Mouse (Mus musculus): ENCODE data around the gene Il6. TPM values are rescaled to one million over a fixed set of nuclear protein-coding genes. Genes with fewer than 3 reads are reported as not detected.

Il6 gene
- not detected for polyA plus RNA-seq (2014; fragmentation: Illumina TruSeq; extraction: RNeasy Lipid Tissue Mini Kit (QIAGEN cat#74804); ENCODE audit: low read depth, low replicate concordance)

DNA sequence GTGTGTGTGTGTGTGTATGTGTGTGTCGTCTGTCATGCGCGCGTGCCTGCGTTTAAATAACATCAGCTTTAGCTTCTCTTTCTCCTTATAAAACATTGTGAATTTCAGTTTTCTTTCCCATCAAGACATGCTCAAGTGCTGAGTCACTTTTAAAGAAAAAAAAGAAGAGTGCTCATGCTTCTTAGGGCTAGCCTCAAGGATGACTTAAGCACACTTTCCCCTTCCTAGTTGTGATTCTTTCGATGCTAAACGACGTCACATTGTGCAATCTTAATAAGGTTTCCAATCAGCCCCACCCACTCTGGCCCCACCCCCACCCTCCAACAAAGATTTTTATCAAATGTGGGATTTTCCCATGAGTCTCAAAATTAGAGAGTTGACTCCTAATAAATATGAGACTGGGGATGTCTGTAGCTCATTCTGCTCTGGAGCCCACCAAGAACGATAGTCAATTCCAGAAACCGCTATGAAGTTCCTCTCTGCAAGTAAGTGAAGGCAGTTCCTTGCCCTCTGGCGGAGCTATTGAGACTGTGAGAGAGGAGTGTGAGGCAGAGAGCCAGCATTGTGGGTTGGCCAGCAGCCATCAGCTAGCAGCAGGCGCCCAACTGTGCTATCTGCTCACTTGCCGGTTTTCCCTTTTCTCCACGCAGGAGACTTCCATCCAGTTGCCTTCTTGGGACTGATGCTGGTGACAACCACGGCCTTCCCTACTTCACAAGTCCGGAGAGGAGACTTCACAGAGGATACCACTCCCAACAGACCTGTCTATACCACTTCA lies at the start of gene Il6:
Gene Il6, plus strand, starts transcription at position 389 of the 778 bp plus-strand sequence.

Other genes with a start within 250 kb of the Il6 start
- 34.7 TPM for gene Tyms, start 60.5 kb downstream of the Il6 start, polyA plus RNA-seq (2014; fragmentation: Illumina TruSeq; extraction: RNeasy Lipid Tissue Mini Kit (QIAGEN cat#74804); ENCODE audit: low read depth, low replicate concordance)
- gene Garem2, start 92.0 kb downstream of the Il6 start, polyA plus RNA-seq (2014; fragmentation: Illumina TruSeq; extraction: RNeasy Lipid Tissue Mini Kit (QIAGEN cat#74804); ENCODE audit: low read depth, low replicate concordance), result not detected
- not detected for gene 3110082J24Rik, start 93.0 kb downstream of the Il6 start, polyA plus RNA-seq (2014; fragmentation: Illumina TruSeq; extraction: RNeasy Lipid Tissue Mini Kit (QIAGEN cat#74804); ENCODE audit: low read depth, low replicate concordance)
- 314 TPM for gene Hadha, start 142.0 kb downstream of the Il6 start, polyA plus RNA-seq (2014; fragmentation: Illumina TruSeq; extraction: RNeasy Lipid Tissue Mini Kit (QIAGEN cat#74804); ENCODE audit: low read depth, low replicate concordance)
- gene Hadhb, start 142.1 kb downstream of the Il6 start, polyA plus RNA-seq (2014; fragmentation: Illumina TruSeq; extraction: RNeasy Lipid Tissue Mini Kit (QIAGEN cat#74804); ENCODE audit: low read depth, low replicate concordance), result 1,192 TPM
- gene Adgrf3, start 192.6 kb downstream of the Il6 start, polyA plus RNA-seq (2014; fragmentation: Illumina TruSeq; extraction: RNeasy Lipid Tissue Mini Kit (QIAGEN cat#74804); ENCODE audit: low read depth, low replicate concordance), result not detected
- gene Selenoi, start 219.5 kb downstream of the Il6 start, polyA plus RNA-seq (2014; fragmentation: Illumina TruSeq; extraction: RNeasy Lipid Tissue Mini Kit (QIAGEN cat#74804); ENCODE audit: low read depth, low replicate concordance), result 18.7 TPM